Mouse (Mus musculus) limb, embryonic 13.5 days (tissue): ENCODE results near the gene Osbpl10. TPM values are rescaled to one million over a fixed set of nuclear protein-coding genes. Genes with fewer than 3 reads are reported as not detected.
A peak's percentile ranks its signal among the peaks of the same experiment; 100 is the strongest.

Source experiments
- ATAC-seq: fragments of 200-750 bp; cut with Nextera tagmentation; 2 replicates; pipeline ENCODE4 v1.8.0; 2017; ENCODE audit warnings: low read depth, moderate number of reproducible peaks, moderate TSS enrichment; ENCODE audit not compliant: low FRiP score
- H3K27ac ChIP-seq: fragments of 300-500 bp; sonication (generic); 2 replicates; pipeline ENCODE4 v1.5.1; 2015; ENCODE audit warnings: inconsistent platforms, mild to moderate bottlenecking, moderate library complexity
- H3K27me3 ChIP-seq: fragments of 300-500 bp; sonication (generic); 2 replicates; pipeline ENCODE4 v1.6.1; 2015; ENCODE audit warnings: mild to moderate bottlenecking, inconsistent platforms
- H3K36me3 ChIP-seq: fragments of 300-500 bp; sonication (generic); 2 replicates; pipeline ENCODE4 v1.6.1; 2015; ENCODE audit warnings: inconsistent platforms, mild to moderate bottlenecking, moderate library complexity
- H3K4me1 ChIP-seq: fragments of 300-500 bp; sonication (generic); 2 replicates; pipeline ENCODE4 v1.6.1; 2015; ENCODE audit warnings: inconsistent platforms
- H3K4me2 ChIP-seq: fragments of 300-500 bp; sonication (generic); replicated peaks from 2 replicates; pipeline ENCODE4 v1.6.1; 2015; ENCODE audit warnings: inconsistent platforms, mild to moderate bottlenecking, moderate library complexity
- H3K4me3 ChIP-seq: fragments of 300-500 bp; sonication (generic); 2 replicates; pipeline ENCODE4 v1.5.1; 2015; ENCODE audit warnings: moderate library complexity, mild to moderate bottlenecking, inconsistent platforms
- H3K9ac ChIP-seq: fragments of 300-500 bp; sonication (generic); 2 replicates; pipeline ENCODE4 v1.6.1; 2015; ENCODE audit warnings: mild to moderate bottlenecking, inconsistent platforms
- H3K9me3 ChIP-seq: fragments of 300-500 bp; sonication (generic); 2 replicates; pipeline ENCODE4 v1.6.1; 2016; ENCODE audit warnings: inconsistent platforms
- WGBS: fragments of 180-500 bp; shearing (Covaris S2); methylation state at CpG from one replicate; pipeline ENCODE4 v1.1.7; 2015; 5-methylcytosine and 5-hydroxymethylcytosine counted together
- polyA plus RNA-seq: library from polyadenylated mRNA; unstranded; fragments of >200 nt; fragmentation: Nextera tagmentation; extraction: Ambion mirVana; gene quantifications from 2 replicates; pipeline ENCODE4 v1.2.1, GENCODE M21; 2015

Gene Osbpl10
- 2.8 and 3.9 TPM in 2 replicates for polyA plus RNA-seq

DNA sequence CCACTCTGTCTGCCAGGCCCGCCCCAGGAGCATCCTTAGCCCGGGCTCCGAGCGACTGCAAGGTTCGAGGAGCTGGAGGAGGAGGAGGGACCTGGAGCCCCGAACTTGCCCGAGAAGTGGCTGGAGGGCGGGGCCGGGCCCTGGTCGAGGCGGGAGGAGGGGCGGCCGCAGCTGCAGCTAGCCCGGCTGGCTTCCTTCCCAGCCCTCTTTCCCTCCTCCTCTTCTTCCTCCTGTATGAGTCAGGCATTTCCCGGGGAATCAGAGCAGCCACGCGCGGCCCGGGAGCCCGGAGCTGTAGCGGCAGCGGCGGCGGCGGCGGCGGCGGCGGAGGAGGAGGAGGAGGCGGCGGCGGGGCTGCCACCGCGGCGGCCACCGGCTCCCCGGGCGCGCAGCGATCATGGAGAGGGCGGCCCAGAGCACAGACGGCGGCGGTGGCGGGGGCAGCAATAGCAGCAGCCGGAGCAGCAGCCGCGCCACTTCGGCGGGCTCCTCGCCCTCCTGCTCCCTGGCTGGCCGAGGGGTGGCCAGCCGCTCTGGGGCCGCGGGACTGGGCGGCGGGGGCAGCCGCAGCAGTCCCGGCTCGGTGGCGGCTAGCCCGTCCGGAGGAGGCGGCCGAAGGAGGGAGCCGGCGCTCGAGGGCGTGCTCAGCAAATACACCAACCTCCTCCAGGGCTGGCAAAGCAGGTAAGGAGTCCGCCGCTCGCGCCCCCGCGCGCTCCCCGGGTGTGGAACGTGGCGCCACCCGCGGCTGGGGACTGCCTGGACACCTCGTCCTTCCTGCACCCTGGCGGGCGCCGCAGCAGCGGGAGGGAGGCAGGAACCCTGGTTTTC is at the start of gene Osbpl10:
TSS of gene Osbpl10 (plus strand) at position 289 of the 831 bp plus-strand sequence.
- under 1% methylated on average over 57 of the region's 86 CpGs for WGBS
- peak within 1 kb of the TSS; percentile 87 for H3K9ac ChIP-seq
- no peaks in the 10 kb centered on the region for H3K36me3 ChIP-seq
- H3K27me3 ChIP-seq = peaks cover 18% of the 10 kb centered on the region
- H3K27ac ChIP-seq = peak within 1 kb of the TSS; percentile 80
- peak; percentile 82 for ATAC-seq
- H3K4me3 ChIP-seq = peak within 1 kb of the TSS; percentile 79
- H3K4me2 ChIP-seq = peak within 1 kb of the TSS; percentile 92
- H3K4me1 ChIP-seq = peaks cover 29% of the 10 kb centered on the region
- H3K9me3 ChIP-seq = no peaks in the 10 kb centered on the region

DNA sequence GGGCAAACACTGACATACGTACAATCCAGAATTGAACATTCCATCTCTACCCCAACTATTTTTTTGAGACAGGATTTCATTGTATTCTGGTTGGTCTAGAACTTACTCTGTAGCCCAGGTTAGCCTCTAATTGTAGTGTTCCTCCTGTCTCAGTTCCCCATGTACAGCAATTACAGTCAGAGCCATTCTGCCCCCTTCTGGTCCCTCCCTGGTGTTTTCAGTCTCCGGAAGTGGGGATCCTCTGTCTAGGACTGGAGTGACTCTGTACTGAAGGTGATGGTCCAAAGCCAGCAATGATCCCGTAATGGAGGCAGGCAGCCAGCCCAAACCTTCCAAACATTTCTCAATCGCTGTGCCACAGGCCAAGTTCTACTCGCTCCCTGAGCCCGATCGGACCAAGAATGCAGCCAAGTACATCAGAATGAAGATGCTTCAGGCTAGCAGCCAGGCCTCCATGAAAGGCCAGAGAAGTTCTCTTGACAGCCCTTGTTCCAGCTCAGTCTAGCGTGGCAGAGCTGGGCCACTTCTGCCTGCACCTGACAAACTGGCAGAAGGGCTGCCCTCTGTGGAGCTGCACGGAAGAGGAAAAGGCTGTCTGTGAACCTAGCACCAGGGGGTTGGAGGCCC is 47.8 kb upstream of the Osbpl10 start:
- no peak overlapping the region for H3K4me2 ChIP-seq

DNA sequence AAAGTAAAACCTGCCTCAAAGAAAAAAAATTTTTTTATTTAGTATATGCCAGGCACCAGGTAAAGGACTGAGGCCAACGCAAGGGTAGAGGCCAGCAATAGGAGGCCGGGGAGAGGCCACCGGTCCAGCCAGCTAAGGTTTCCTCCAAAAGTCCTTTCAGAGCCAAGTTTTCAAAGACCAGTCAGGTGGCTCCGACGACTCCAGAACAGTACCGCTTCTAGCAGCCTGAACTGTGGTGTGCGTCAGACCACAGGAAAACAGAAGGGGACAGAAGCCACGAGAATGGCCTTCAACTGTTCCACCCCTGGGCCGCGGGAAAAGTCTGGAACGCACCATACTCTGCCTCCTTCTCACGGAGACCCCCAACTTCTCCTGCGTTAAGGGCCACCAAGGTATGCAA is 45.8 kb upstream of the Osbpl10 start:
- peaks cover 29% of the 10 kb centered on the region for H3K4me1 ChIP-seq
- no peaks in the 10 kb centered on the region for H3K9me3 ChIP-seq
- no peak for ATAC-seq
- WGBS = 24% methylated on average over 13 of the region's 13 CpGs
- peak overlapping the region; percentile 95 for H3K4me2 ChIP-seq
- H3K27me3 ChIP-seq = no peaks in the 10 kb centered on the region
- H3K36me3 ChIP-seq = no peaks in the 10 kb centered on the region
- peak overlapping the region; percentile 79 for H3K9ac ChIP-seq
- H3K27ac ChIP-seq = no peak overlapping the region
- H3K4me3 ChIP-seq = peak overlapping the region; percentile 77

More for the DNA sequence above, 47.8 kb upstream of the Osbpl10 start:
- no peak overlapping the region for H3K9ac ChIP-seq
- no peak overlapping the region for H3K4me3 ChIP-seq
- no peak overlapping the region for H3K27ac ChIP-seq
- no peaks in the 10 kb centered on the region for H3K36me3 ChIP-seq
- WGBS = 90% methylated on average over 9 of the region's 9 CpGs
- peaks cover 28% of the 10 kb centered on the region for H3K4me1 ChIP-seq
- H3K27me3 ChIP-seq = no peaks in the 10 kb centered on the region
- no peaks in the 10 kb centered on the region for H3K9me3 ChIP-seq
- no peak for ATAC-seq

DNA sequence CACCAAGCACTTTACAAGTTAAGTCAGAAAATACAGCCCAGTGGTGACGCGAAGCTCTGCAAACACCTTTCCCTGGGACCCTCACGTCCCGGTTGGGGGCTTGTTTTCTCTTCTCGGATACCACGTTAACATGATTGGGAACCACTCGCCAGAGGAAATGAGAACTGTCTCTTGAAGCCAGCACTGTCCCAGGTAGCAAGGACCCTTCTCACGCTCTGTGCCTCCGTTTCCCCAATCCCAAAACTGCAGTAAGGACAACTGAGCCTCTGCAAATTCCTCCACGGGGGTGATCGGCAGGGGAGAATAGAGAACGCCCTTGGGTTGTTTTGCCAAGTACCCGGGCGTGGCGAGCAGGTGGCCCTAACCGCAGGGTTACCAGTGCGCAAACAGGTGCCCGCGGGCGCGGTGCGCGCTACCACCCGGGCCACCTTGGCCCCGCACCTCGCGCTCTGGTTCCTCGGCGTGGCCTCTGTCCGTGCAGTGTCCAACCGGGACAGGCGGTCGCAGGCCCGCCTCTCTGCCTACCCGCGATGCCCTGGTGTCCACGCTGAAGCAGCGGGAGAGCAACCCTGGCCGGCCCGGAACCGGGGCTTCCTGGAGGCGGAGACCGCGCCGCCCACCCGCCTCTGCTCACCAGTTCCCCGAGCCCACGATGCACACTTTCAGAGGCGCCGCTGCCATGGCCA is 45.2 kb upstream of the Osbpl10 start:
- Histone ChIP-seq H3K4me1 (peaks cover 29% of the 10 kb centered on the region), H3K9ac (peak overlapping the region; percentile 79), H3K4me3 (peak overlapping the region; percentile 77), H3K36me3 (no peaks in the 10 kb centered on the region), H3K27me3 (no peaks in the 10 kb centered on the region), H3K9me3 (no peaks in the 10 kb centered on the region), H3K27ac (peak overlapping the region; percentile 70; the same call in 1 of the 2 replicates), H3K4me2 (peak overlapping the region; percentile 95)
- no peak; the same call in 1 of the 2 replicates for ATAC-seq
- WGBS = under 1% methylated on average over 43 of the region's 50 CpGs

DNA sequence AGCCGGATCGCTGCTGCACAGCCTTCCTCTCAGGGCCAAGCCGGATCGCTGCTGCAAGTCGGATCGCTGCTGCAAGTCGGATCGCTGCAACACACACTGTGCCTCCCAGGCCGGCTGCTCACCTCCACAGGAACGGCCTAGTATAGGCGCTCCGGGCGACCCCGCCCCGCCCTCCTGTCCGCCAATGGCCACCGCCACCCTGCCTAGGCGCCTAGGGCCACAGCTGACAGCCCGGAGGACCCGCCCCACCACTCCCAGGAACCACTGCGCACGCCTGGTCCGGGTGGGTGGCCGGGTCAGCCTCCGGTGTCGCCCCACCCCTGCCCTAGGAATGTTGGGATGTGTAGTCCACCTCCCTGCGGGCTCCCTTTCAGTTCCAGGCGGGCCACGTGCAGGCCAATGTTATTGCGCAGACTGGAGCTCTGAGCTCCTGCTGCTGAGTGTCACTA is 44.6 kb upstream of the Osbpl10 start, which contains the start of gene Gpd1l:
TSS of gene Gpd1l (minus strand) at position 265 of the 449 bp plus-strand sequence.
- Histone ChIP-seq H3K4me2 (peak within 1 kb of the TSS; percentile 95), H3K9me3 (no peaks in the 10 kb centered on the region), H3K4me1 (peaks cover 29% of the 10 kb centered on the region), H3K27ac (peak within 1 kb of the TSS; percentile 70; the same call in 1 of the 2 replicates), H3K27me3 (no peaks in the 10 kb centered on the region), H3K9ac (peak within 1 kb of the TSS; percentile 79), H3K4me3 (peak within 1 kb of the TSS; percentile 77), H3K36me3 (no peaks in the 10 kb centered on the region)
- under 1% methylated on average over 29 of the region's 30 CpGs for WGBS
- peak; percentile 98 for ATAC-seq

DNA sequence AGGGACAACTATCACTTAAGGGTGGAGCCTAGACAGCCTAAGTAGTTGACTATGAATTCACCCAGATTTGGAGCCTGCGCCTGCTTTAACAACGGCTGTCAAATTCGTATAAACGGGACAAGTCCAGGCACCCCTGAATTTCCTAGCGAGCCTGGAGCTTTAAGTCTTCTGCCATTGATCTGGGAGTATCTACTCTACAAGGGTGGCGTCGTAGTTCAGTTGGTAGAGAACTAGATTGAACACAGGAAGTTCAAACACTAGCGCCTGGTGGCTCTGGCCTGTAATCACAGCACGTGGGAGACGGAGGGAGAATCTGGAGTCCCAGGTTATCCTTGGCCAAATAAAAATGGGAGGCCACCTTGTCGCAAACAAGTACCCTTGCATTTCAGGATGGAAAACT is 44.1 kb upstream of the Osbpl10 start:
- H3K27ac ChIP-seq = no peak overlapping the region
- 54% methylated on average over 11 of the region's 11 CpGs for WGBS
- no peak; the same call in 1 of the 2 replicates for ATAC-seq
- peak overlapping the region; percentile 77 for H3K4me3 ChIP-seq
- H3K9ac ChIP-seq = no peak overlapping the region
- no peaks in the 10 kb centered on the region for H3K9me3 ChIP-seq
- H3K27me3 ChIP-seq = no peaks in the 10 kb centered on the region
- H3K4me2 ChIP-seq = peak overlapping the region; percentile 95
- H3K36me3 ChIP-seq = no peaks in the 10 kb centered on the region
- H3K4me1 ChIP-seq = peaks cover 29% of the 10 kb centered on the region

DNA sequence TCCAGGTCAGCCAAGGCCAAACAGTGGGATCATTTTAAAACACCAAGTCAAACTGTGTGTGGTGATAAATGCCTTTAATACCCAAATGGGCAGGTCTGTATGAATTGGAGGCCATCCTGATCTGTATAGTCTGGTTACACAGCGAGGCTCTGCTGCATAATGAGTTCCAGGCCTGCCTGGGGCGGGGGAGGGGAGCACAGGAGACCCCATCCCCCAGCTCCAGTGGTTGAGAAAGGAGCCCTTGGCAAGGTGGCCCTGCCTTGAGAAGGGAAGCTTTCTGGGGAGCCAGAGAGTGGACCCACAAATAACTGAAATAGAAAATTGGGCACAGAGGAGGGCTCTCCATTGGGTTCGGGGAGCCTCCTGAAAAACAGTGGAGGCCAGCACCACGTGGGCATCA is 43.0 kb upstream of the Osbpl10 start:
- peaks cover 29% of the 10 kb centered on the region for H3K4me1 ChIP-seq
- no peak overlapping the region for H3K4me2 ChIP-seq
- no peaks in the 10 kb centered on the region for H3K27me3 ChIP-seq
- WGBS = 69% methylated on average over 4 of the region's 4 CpGs
- no peak for ATAC-seq
- no peak overlapping the region for H3K9ac ChIP-seq
- no peaks in the 10 kb centered on the region for H3K9me3 ChIP-seq
- H3K27ac ChIP-seq = no peak overlapping the region
- H3K4me3 ChIP-seq = no peak overlapping the region
- H3K36me3 ChIP-seq = no peaks in the 10 kb centered on the region

DNA sequence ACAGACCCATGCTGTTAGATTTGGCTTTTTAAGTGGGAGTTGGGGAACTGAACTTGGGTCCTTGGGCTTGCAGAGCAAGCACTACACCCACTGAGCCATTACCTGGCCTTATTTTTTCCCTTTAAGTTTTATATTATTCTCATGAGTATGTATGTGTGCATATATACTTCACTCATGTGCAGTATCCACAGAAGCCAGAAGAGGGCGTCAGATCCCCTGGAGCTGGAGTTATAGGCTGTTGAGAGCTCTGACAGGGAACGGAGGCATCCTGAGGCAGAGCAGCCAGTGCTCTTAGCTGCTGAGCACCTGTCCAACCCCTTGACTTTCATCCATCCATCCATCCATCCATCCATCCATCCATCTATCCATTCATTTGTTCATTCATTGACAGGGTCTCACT is 41.7 kb upstream of the Osbpl10 start:
- no peaks in the 10 kb centered on the region for H3K9me3 ChIP-seq
- H3K27ac ChIP-seq = no peak overlapping the region
- H3K36me3 ChIP-seq = no peaks in the 10 kb centered on the region
- no peak overlapping the region for H3K9ac ChIP-seq
- peaks cover 29% of the 10 kb centered on the region for H3K4me1 ChIP-seq
- 70% methylated on average over 2 of the region's 2 CpGs for WGBS
- H3K4me3 ChIP-seq = no peak overlapping the region
- no peak for ATAC-seq
- H3K4me2 ChIP-seq = no peak overlapping the region
- H3K27me3 ChIP-seq = no peaks in the 10 kb centered on the region

DNA sequence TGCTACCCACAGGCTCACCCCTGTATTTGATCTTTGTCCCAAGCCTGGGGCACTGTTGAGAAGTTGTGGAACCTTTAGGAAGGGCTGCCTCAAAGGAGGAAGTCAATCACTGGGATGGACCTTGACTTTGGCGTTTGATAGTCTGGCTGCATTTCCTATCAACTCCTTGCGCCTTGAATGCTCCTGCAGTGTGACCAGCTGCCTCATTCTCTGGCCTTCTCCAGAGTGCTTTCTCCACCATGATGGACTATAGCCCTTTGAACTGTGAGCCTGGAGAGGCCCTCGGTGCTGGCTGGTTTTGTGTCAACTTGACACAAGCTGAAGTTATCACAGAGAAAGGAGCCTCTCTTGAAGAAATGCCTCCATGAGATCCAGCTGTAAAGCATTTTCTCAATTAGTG is 33.7 kb upstream of the Osbpl10 start:
- H3K36me3 ChIP-seq = no peaks in the 10 kb centered on the region
- peaks cover 11% of the 10 kb centered on the region for H3K4me1 ChIP-seq
- peaks cover 3% of the 10 kb centered on the region; the same call in 1 of the 2 replicates for H3K9me3 ChIP-seq
- H3K9ac ChIP-seq = no peak overlapping the region
- 88% methylated on average over 3 of the region's 3 CpGs for WGBS
- no peak overlapping the region for H3K4me3 ChIP-seq
- H3K27me3 ChIP-seq = no peaks in the 10 kb centered on the region
- H3K4me2 ChIP-seq = no peak overlapping the region
- H3K27ac ChIP-seq = no peak overlapping the region
- no peak for ATAC-seq

DNA sequence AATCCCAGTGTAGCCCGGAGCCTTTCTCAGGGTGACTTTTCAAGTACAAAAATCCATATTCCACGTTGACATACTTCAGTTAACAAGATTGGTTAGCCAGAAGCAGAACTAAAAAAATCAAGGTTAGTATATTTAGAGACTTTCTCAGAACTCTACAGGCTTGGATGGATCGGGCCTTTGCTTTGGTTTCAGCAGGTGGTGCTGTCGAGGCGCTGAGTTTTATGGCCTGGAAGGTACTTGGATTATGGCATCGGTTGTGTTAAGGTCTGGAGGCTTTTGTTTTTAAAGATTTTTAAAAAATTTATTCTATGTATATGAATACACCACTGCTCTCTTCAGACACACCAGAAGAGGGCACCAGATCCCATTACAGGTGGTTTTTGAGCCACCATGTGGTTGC is 32.8 kb upstream of the Osbpl10 start:
- ATAC-seq = no peak
- no peaks in the 10 kb centered on the region for H3K36me3 ChIP-seq
- 78% methylated on average over 6 of the region's 6 CpGs for WGBS

DNA sequence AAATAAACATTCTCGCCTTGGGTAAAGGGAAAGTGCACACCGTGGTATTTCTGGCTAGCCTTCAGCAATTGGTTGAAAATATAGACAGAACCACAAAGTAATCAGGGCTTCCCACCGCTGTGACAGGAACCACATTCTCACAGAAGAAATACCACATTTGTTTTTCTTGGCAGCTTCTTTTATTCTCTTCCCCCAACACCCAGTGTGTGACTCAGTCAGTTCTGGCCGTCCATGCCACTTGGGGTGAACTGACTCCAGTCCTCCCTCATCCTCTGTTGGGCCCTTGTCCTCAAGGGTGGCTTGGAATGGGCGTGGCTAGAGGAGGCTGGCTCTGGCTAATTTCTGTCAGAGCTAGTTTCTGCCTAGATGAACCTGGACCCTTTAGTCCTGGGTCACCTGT is 30.0 kb upstream of the Osbpl10 start:
- no peak overlapping the region for H3K27ac ChIP-seq
- peak; percentile 54; the same call in 1 of the 2 replicates for ATAC-seq

More for the DNA sequence above, 32.8 kb upstream of the Osbpl10 start:
- H3K4me3 ChIP-seq = no peak overlapping the region
- H3K27ac ChIP-seq = no peak overlapping the region
- no peak overlapping the region for H3K4me2 ChIP-seq
- peaks cover 3% of the 10 kb centered on the region; the same call in 1 of the 2 replicates for H3K9me3 ChIP-seq
- H3K4me1 ChIP-seq = peaks cover 16% of the 10 kb centered on the region
- H3K27me3 ChIP-seq = no peaks in the 10 kb centered on the region
- H3K9ac ChIP-seq = no peak overlapping the region

More for the DNA sequence above, 30.0 kb upstream of the Osbpl10 start:
- H3K4me2 ChIP-seq = no peak overlapping the region
- H3K9me3 ChIP-seq = peaks cover 3% of the 10 kb centered on the region; the same call in 1 of the 2 replicates
- no peak overlapping the region for H3K9ac ChIP-seq
- H3K27me3 ChIP-seq = no peaks in the 10 kb centered on the region
- H3K4me1 ChIP-seq = peaks cover 16% of the 10 kb centered on the region
- H3K4me3 ChIP-seq = no peak overlapping the region
- no peaks in the 10 kb centered on the region for H3K36me3 ChIP-seq
- WGBS = 49% methylated on average over 5 of the region's 5 CpGs
